Mouse (Mus musculus): ENCODE results near the gene Stambpl1. TPM values are rescaled to one million over a fixed set of nuclear protein-coding genes. Genes with fewer than 3 reads are reported as not detected.

Stambpl1 gene
- polyA plus RNA-seq, 1 experiment = 30.3 TPM

- Histone ChIP-seq H3K27ac (ENCODE audit: insufficient read depth, low read depth, low read length) (no peak overlapping the region), H3K4me3 (ENCODE audit: insufficient read depth, low read length) (no peak overlapping the region), H3K4me1 (ENCODE audit: control insufficient read depth, insufficient read depth, low read length) (peaks cover 17% of the 10 kb centered on the region)
- TF ChIP-seq CTCF (IDR thresholded peaks at IDR 0.05; ENCODE audit: low read depth, low read length) (no peak), POLR2A (IDR thresholded peaks at IDR 0.05; ENCODE audit: borderline replicate concordance, low read depth, low read length) (no peak)
Measured at GRCm38 (mm10) chr19:34232326-34232725, 40.3 kb downstream of the Stambpl1 start.

DNA sequence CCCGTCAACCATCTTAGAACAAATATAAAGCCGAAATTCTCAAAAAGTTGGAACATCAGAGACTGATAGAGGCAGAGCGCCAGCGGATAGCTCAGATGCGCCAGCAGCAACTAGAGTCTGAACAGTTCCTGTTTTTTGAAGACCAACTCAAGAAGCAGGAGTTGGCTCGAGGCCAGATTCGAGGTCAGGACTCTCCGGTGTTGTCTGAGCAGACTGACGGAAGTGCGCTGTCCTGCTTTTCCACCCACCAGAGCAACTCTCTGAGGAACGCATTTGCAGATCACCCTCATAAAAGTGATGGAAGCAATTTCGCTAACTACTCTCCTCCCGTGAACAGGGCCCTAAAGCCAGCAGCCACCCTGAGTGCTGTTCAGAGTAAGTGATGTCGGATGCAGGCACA lies 41.9 kb downstream of the Stambpl1 start:
- Histone ChIP-seq H3K27ac (ENCODE audit: insufficient read depth, low read depth, low read length) (no peak overlapping the region), H3K4me3 (ENCODE audit: insufficient read depth, low read length) (no peak overlapping the region), H3K4me1 (ENCODE audit: control insufficient read depth, insufficient read depth, low read length) (peaks cover 17% of the 10 kb centered on the region)
- TF ChIP-seq CTCF (IDR thresholded peaks at IDR 0.05; ENCODE audit: low read depth, low read length) (no peak), POLR2A (IDR thresholded peaks at IDR 0.05; ENCODE audit: borderline replicate concordance, low read depth, low read length) (no peak)

DNA sequence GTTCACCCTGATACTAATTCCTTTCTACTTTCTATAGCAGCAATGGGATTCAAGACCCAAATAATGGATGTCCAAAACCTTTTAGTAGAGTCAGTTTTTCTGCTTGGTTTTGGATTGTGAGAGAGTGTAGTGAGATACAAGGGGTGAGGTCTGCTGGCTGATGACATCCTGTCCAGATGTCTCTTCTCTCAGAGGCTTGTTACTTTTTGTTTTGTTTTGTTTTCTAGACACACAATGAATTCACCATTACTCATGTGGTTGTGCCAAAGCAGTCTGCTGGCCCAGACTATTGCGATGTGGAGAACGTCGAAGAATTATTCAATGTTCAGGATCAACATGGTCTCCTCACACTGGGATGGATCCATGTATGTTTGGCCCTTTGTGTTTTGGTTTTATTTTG lies 44.0 kb downstream of the Stambpl1 start:
- TF ChIP-seq CTCF (IDR thresholded peaks at IDR 0.05; ENCODE audit: low read depth, low read length) (no peak), POLR2A (IDR thresholded peaks at IDR 0.05; ENCODE audit: borderline replicate concordance, low read depth, low read length) (no peak)
- H3K4me1 ChIP-seq (ENCODE audit: control insufficient read depth, insufficient read depth, low read length) = peaks cover 14% of the 10 kb centered on the region
- no peak overlapping the region for H3K27ac ChIP-seq (ENCODE audit: insufficient read depth, low read depth, low read length)
- no peak overlapping the region for H3K4me3 ChIP-seq (ENCODE audit: insufficient read depth, low read length)

DNA sequence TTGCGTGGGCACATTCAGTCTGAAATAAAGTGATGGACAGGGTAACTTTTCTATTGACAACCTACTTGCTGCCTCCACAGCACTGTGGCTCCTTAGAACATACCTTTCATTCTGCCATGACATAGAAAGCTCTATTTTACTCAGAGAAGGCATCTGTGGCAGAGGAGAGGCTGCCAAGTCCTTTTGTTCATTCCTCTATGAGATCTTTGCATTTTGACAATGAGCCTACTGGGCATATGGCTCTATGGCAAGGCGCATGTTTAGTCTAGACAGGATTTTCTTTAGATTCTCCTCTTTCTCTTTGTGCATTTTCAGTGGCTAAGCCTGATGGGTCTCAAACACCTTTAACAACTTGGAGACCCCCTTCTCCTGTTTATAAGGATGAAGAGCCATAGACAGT lies 45.7 kb downstream of the Stambpl1 start:
- Histone ChIP-seq H3K27ac (ENCODE audit: insufficient read depth, low read depth, low read length) (no peak overlapping the region), H3K4me1 (ENCODE audit: control insufficient read depth, insufficient read depth, low read length) (peaks cover 5% of the 10 kb centered on the region), H3K4me3 (ENCODE audit: insufficient read depth, low read length) (no peak overlapping the region)
- TF ChIP-seq CTCF (IDR thresholded peaks at IDR 0.05; ENCODE audit: low read depth, low read length) (no peak), POLR2A (IDR thresholded peaks at IDR 0.05; ENCODE audit: borderline replicate concordance, low read depth, low read length) (no peak)

GRCm38 (mm10) chr19:34240273-34241039 lies 48.4 kb downstream of the Stambpl1 start:
- Histone ChIP-seq H3K4me1 (ENCODE audit: control insufficient read depth, insufficient read depth, low read length) (peaks cover 3% of the 10 kb centered on the region; the same call in 1 of the 2 replicates), H3K4me3 (ENCODE audit: insufficient read depth, low read length) (no peak overlapping the region), H3K27ac (ENCODE audit: insufficient read depth, low read depth, low read length) (no peak overlapping the region)
- no peak for TF ChIP-seq CTCF (IDR thresholded peaks at IDR 0.05; ENCODE audit: low read depth, low read length)
- TF ChIP-seq POLR2A (IDR thresholded peaks at IDR 0.05; ENCODE audit: borderline replicate concordance, low read depth, low read length) = no peak

DNA sequence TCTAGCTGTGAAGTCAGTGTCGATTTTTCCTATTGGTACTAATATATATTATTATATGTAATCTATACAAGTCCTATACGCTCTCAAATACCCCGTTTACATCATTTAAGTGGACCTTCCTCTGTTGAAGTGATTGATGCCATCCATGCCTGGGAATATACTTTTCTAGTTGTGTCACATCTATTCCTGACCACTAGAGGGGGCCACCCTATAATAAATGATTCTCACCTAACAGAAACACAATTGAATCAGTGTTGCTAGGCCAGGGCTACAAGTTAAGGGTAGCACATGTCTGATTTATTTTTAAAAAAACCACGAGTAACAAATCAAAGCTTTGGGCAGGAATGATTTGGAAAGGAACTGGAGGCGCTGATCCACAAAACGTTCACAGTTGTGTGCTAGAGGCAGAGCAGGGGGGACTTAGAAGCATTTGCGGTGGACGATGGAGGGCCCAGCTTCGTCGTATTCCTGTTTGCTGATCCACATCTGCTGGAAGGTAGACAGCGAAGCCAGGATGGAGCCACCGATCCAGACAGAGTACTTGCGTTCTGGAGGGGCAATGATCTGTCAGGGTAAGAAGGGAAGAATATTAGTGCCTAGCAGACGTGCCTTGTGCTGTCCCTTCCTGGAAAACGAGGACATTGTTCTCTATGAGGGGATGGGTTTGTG lies 49.4 kb downstream of the Stambpl1 start:
- Histone ChIP-seq H3K27ac (ENCODE audit: insufficient read depth, low read depth, low read length) (no peak overlapping the region), H3K4me1 (ENCODE audit: control insufficient read depth, insufficient read depth, low read length) (peaks cover 3% of the 10 kb centered on the region; the same call in 1 of the 2 replicates), H3K4me3 (ENCODE audit: insufficient read depth, low read length) (no peak overlapping the region)
- TF ChIP-seq CTCF (IDR thresholded peaks at IDR 0.05; ENCODE audit: low read depth, low read length) (no peak), POLR2A (IDR thresholded peaks at IDR 0.05; ENCODE audit: borderline replicate concordance, low read depth, low read length) (no peak)

- Histone ChIP-seq H3K4me1 (ENCODE audit: control insufficient read depth, insufficient read depth, low read length) (peaks cover 7% of the 10 kb centered on the region; the same call in 1 of the 2 replicates), H3K27ac (ENCODE audit: insufficient read depth, low read depth, low read length) (no peak overlapping the region), H3K4me3 (ENCODE audit: insufficient read depth, low read length) (no peak overlapping the region)
- TF ChIP-seq POLR2A (IDR thresholded peaks at IDR 0.05; ENCODE audit: borderline replicate concordance, low read depth, low read length) (no peak), CTCF (IDR thresholded peaks at IDR 0.05; ENCODE audit: low read depth, low read length) (no peak)
Measured at GRCm38 (mm10) chr19:34242925-34243324, 50.9 kb downstream of the Stambpl1 start.

DNA sequence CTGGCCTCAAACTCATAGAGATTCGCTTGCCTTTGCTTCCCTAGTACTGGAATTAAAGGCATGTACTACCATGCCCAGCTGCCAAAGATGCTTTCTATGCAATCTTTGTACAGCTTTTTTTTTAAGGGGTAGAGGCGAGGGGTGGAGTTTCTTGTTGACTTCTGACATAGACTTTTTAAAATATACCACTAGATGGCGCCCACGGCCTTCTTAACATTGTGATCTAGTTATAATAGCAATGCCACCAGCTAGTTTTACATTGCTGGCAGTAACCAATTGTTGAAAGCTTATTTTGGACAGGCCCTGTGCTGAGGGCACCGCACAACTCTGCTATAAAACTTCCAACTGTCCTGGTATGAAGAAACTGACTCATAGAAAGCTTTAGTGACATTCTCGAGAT lies 52.0 kb downstream of the Stambpl1 start:
- Histone ChIP-seq H3K27ac (ENCODE audit: insufficient read depth, low read depth, low read length) (0 out of 2 replicates have a peak overlapping the region, but pooled peaks have one; percentile 4), H3K4me1 (ENCODE audit: control insufficient read depth, insufficient read depth, low read length) (peaks cover 14% of the 10 kb centered on the region), H3K4me3 (ENCODE audit: insufficient read depth, low read length) (no peak overlapping the region)

GRCm38 (mm10) chr19:34248558-34248957 lies 56.5 kb downstream of the Stambpl1 start:
- Histone ChIP-seq H3K4me1 (ENCODE audit: control insufficient read depth, insufficient read depth, low read length) (peaks cover 20% of the 10 kb centered on the region), H3K4me3 (ENCODE audit: insufficient read depth, low read length) (no peak overlapping the region), H3K27ac (ENCODE audit: insufficient read depth, low read depth, low read length) (peak overlapping the region; percentile 48)
- TF ChIP-seq POLR2A (IDR thresholded peaks at IDR 0.05; ENCODE audit: borderline replicate concordance, low read depth, low read length) (no peak), CTCF (IDR thresholded peaks at IDR 0.05; ENCODE audit: low read depth, low read length) (no peak)

More for the DNA sequence above, 52.0 kb downstream of the Stambpl1 start:
- no peak for TF ChIP-seq POLR2A (IDR thresholded peaks at IDR 0.05; ENCODE audit: borderline replicate concordance, low read depth, low read length)

GRCm38 (mm10) chr19:34250621-34251020 lies 58.6 kb downstream of the Stambpl1 start:
- no peak overlapping the region for H3K27ac ChIP-seq (ENCODE audit: insufficient read depth, low read depth, low read length)
- TF ChIP-seq POLR2A (IDR thresholded peaks at IDR 0.05; ENCODE audit: borderline replicate concordance, low read depth, low read length) (no peak), CTCF (IDR thresholded peaks at IDR 0.05; ENCODE audit: low read depth, low read length) (no peak)
- H3K4me3 ChIP-seq (ENCODE audit: insufficient read depth, low read length) = no peak overlapping the region
- peaks cover 36% of the 10 kb centered on the region for H3K4me1 ChIP-seq (ENCODE audit: control insufficient read depth, insufficient read depth, low read length)

Measured in bone marrow macrophage, adult 2 months (primary cell).